Comparison of ENCODE assay signal across 22 mouse cellular contexts in the genomic region with DNA sequence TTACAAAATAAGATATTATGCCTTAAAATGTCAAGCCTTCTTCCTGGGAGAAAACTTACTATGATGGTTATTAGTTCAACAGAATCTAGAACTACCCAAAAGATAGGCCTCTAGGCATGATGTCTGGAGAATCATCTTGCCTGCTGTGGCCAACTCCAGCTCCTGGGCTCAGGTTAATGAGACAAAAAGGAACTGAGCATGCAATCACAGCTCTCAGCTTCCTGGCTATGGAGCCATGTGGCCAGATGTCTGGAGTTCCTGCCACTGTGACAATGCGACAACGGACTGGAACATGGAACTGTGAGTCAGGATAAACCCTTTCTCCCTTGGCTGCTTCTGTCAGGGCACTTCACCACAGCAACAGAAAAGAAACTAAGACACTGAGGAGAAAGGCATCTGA. TPM values are rescaled to one million over a fixed set of nuclear protein-coding genes. Genes with fewer than 3 reads are reported as not detected.
DNase-seq lines count a peak whose midpoint lies in the region; ATAC-seq and TF ChIP-seq lines count a peak whose summit lies in the region.
"Had no signal": no experiment of that assay in that cellular context is flagged by ENCODE, and none has a peak within 500 bp of the region (broad histone marks: within the 10 kb centered on the region; RNA-seq: fewer than 3 reads in every experiment).

No protein-coding gene starts in this region.

- H3K9me3 ChIP-seq in midbrain, embryonic 11.5 days (ENCODE audit: control insufficient read depth, low read length), result no peaks in the 10 kb centered on the region
- no peaks in the 10 kb centered on the region for H3K9me3 ChIP-seq in midbrain, embryonic 10.5 days (replicated peaks)
- H3K9me3 ChIP-seq: embryonic facial prominence, embryonic 12.5 days; embryonic facial prominence, embryonic 15.5 days; hindbrain, embryonic 12.5 days; hindbrain, embryonic 15.5 days had no signal

- no peak for ATAC-seq in midbrain, embryonic 11.5 days (ENCODE audit: low FRiP score)
- 0 out of 2 replicates have a peak, but pooled peaks have one; percentile 2 for ATAC-seq in granulocyte monocyte progenitor cell, adult 5-6 weeks (replicated peaks; ENCODE audit: poor library complexity, severe bottlenecking)
- ATAC-seq: activated CD4-positive, CD25-positive, alpha-beta regulatory T cell, adult 4 months; CD4-positive, CD25-positive, alpha-beta regulatory T cell, adult 4 months; forebrain, embryonic 14.5 days; forebrain, postnatal 0 days had no signal

- peak in 1 of 2 experiments; percentile 23 for DNase-seq in layer of hippocampus, adult 2 months (ENCODE audit: low spot score in 2 of 2)
- no peak for DNase-seq in layer of hippocampus, postnatal 14 days (ENCODE audit: low spot score in 2 of 2)
- DNase-seq in midbrain, embryonic 11.5 days (ENCODE audit: low spot score, missing footprints), result peak; percentile 84
- no peak for DNase-seq in midbrain, embryonic 10.5 days (ENCODE audit: low spot score)
- DNase-seq in brain, adult 2 months (ENCODE audit: low read depth, low spot score), result peak; percentile 47
- no peak for DNase-seq in layer of hippocampus, adult 9-10 months (ENCODE audit: low spot score)
- DNase-seq: adrenal gland, adult 8-10 months; adrenal gland, postnatal 25 days; cerebellum, postnatal 14 days; forebrain, postnatal 0 days; gastrocnemius, postnatal 10 days; gastrocnemius, postnatal 36 days; heart, adult 11 months had no signal

- no peaks in the 10 kb centered on the region for H3K27me3 ChIP-seq in midbrain, embryonic 11.5 days (ENCODE audit: control insufficient read depth, insufficient read depth, low read length)
- no peaks in the 10 kb centered on the region for H3K27me3 ChIP-seq in midbrain, embryonic 10.5 days (ENCODE audit: low read depth, poor library complexity, severe bottlenecking)
- H3K27me3 ChIP-seq: embryonic facial prominence, embryonic 12.5 days; embryonic facial prominence, embryonic 15.5 days; hindbrain, embryonic 12.5 days; hindbrain, embryonic 15.5 days had no signal

- H3K36me3 ChIP-seq in midbrain, embryonic 11.5 days (ENCODE audit: control insufficient read depth, insufficient read depth, low read length), result peaks cover 12% of the 10 kb centered on the region; the same call in 1 of the 2 replicates
- peaks cover 91% of the 10 kb centered on the region for H3K36me3 ChIP-seq in midbrain, embryonic 10.5 days

- no peaks in the 10 kb centered on the region for H3K4me1 ChIP-seq in midbrain, embryonic 11.5 days (ENCODE audit: control insufficient read depth, insufficient read depth, low read length)
- no peaks in the 10 kb centered on the region for H3K4me1 ChIP-seq in midbrain, embryonic 10.5 days
- H3K4me1 ChIP-seq: embryonic facial prominence, embryonic 12.5 days; embryonic facial prominence, embryonic 15.5 days; hindbrain, embryonic 12.5 days; hindbrain, embryonic 15.5 days had no signal

- H3K9ac ChIP-seq in midbrain, embryonic 11.5 days (ENCODE audit: low read length), result no peak overlapping the region
- H3K9ac ChIP-seq: embryonic facial prominence, embryonic 12.5 days; embryonic facial prominence, embryonic 15.5 days; forebrain, postnatal 0 days; hindbrain, embryonic 12.5 days; hindbrain, embryonic 15.5 days had no signal

- WGBS in midbrain, embryonic 11.5 days, result 97% methylated on average over 2 of the region's 2 CpGs
- WGBS in midbrain, embryonic 10.5 days, result 91% methylated on average over 2 of the region's 2 CpGs

- H3K27ac ChIP-seq in layer of hippocampus, adult 2 months, result peak overlapping the region; percentile 79
- H3K27ac ChIP-seq in midbrain, embryonic 11.5 days (ENCODE audit: low read depth, low read length), result no peak overlapping the region
- no peak overlapping the region for H3K27ac ChIP-seq in midbrain, embryonic 10.5 days (replicated peaks)
- H3K27ac ChIP-seq: embryonic facial prominence, embryonic 12.5 days; embryonic facial prominence, embryonic 15.5 days; hindbrain, embryonic 12.5 days; hindbrain, embryonic 15.5 days had no signal

- no peak overlapping the region for H3K4me2 ChIP-seq in midbrain, embryonic 11.5 days
- H3K4me2 ChIP-seq: embryonic facial prominence, embryonic 12.5 days; embryonic facial prominence, embryonic 15.5 days; heart, embryonic 11.5 days; hindbrain, embryonic 12.5 days; hindbrain, embryonic 15.5 days had no signal

- TF ChIP-seq CTCF in layer of hippocampus, adult 2 months (conservative IDR thresholded peaks at IDR 0.05), result no peak

- no peak overlapping the region for H3K4me3 ChIP-seq in layer of hippocampus, adult 2 months
- no peak overlapping the region for H3K4me3 ChIP-seq in midbrain, embryonic 11.5 days (ENCODE audit: low read depth, low read length)
- H3K4me3 ChIP-seq in midbrain, embryonic 10.5 days, result no peak overlapping the region
- H3K4me3 ChIP-seq: embryonic facial prominence, embryonic 12.5 days; embryonic facial prominence, embryonic 15.5 days; hindbrain, embryonic 12.5 days; hindbrain, embryonic 15.5 days had no signal

RNA-seq across cellular contexts. Expression of gene Sub1, which starts 14.8 kb away (rescaled TPM):
- 100 to 1,000 TPM; 303 to 321 TPM for total RNA-seq in layer of hippocampus, adult 2 months (2021)
- total RNA-seq in layer of hippocampus, postnatal 14 days (2021), result 100 to 1,000 TPM; 295 to 298 TPM
- 798 and 807 TPM in 2 replicates for polyA plus RNA-seq in midbrain, embryonic 11.5 days (2014; fragmentation: Nextera tagmentation; extraction: Ambion mirVana)
- 721 and 804 TPM in 2 replicates for polyA plus RNA-seq in midbrain, embryonic 10.5 days (2016; fragmentation: Nextera tagmentation; extraction: Ambion mirVana)
- 545 and 554 TPM in 2 replicates for total RNA-seq in granulocyte monocyte progenitor cell, adult 5-6 weeks (2014; fragmentation: Nextera tagmentation)
- 769 and 935 TPM in 2 replicates for total RNA-seq in granulocyte monocyte progenitor cell, adult 5-6 weeks (2017)

Comparison
In these comparisons a context has a peak if more than half of its experiments do, and no peak if none do; other contexts are left out.
1. DNase-seq: peak in midbrain, embryonic 11.5 days (single experiment) and brain, adult 2 months (single experiment); none in layer of hippocampus, postnatal 14 days (0 of 2), midbrain, embryonic 10.5 days (single experiment) and layer of hippocampus, adult 9-10 months (single experiment).